Mouse (Mus musculus): ENCODE results near the gene Sall1.

Gene Sall1

DNA sequence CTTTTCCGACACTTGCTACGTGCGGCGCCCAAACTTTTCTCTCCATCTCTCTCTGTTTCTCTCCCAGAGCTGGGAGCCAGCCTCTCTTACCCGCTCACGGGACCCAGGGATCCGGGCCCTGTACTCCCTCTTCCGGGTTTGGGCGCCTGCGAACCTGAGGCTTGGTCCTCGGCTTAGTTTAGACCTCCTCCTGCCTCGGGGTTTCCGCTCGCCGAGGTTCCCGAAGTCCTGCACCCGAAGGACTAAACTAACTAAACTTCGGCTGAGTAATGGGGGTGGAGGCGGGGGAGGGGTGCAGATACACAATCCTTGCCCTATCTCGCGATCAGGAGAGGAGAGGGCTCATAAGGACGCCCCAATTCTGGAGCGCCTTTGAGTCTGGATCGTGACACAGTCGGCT lies at the start of gene Sall1:
TSS of gene Sall1 (minus strand) at position 223 of the 400 bp plus-strand sequence.
- DNase-seq (ENCODE audit: low spot score) = no peak

DNA sequence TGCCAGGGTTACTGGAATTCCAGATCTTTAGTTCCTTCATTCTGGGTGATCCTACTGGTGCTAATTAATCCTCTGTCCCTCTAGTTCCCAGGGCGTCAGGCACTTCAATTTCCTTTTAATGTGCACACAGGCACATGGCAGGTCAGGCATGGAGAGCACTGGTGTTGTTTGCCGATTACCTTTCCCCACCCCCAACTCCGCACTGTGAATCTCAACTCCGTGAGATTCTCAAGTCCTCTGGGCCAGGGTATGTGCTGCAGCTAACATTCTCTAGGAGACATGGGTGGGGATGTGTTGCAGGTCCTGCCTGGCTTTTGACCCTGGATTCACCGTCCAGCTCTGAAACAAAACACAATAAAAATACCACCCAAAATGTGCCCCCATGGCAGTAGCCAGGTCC lies 46.0 kb upstream of the Sall1 start:
- DNase-seq (ENCODE audit: low spot score) = no peak

DNA sequence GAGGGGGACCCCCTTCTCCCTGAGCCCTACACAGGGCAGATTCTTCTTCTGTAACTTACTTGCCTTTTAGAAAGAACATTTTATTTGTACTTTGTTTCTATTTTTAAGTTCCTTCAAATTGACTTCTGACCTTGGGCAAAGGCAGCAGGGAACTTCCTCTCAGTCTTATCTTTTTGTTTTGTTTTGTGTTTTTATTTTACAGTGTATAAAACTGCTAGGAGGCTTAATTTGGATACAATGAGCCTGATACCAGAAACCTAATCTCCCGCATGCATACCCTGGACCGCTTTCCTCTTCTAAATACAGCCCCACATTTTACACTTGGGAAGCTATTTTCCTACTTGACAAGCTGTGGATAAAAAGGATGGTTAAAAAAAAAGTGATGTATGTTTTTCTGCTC lies 35.2 kb upstream of the Sall1 start:
- DNase-seq (ENCODE audit: low spot score) = no peak

DNA sequence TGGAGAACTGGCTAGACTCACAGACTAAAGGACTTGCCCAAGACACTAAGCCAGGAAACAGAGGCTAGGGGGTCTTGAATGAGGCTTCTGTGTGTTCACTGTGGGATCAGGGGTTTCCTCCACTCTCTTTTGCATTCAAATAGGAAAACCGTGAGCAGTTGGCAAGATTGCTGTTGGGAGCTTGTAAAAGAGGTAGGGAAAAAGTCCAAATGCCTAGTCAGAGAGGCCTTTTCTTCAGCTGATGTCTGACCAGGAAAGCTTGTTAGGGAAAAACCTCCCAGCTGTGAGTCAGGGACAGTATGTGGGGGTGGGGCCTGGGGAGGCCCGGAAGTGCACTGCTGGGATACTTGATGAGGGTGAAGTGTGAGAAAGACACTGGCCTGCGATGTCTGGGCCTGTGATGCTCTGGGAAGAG lies 29.0 kb upstream of the Sall1 start:
- no peak for DNase-seq (ENCODE audit: low spot score)

DNA sequence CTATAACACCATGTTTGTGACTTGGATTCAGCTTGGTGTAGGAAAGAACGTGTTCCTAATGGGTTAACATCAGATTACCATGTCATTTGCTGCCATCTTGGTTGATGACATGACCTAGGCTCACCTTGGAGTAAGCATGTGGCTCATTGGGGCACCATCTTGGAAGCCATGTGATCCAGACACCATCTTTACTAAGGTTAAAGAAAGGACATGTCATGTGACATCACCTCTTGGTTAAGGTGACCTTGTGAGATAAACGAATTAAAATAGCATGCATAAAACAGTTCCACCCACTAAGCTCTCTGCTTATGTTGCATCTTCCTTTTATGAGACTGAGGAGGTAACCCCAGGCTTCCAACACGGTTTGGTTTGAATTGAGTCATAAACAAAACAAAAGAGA lies 23.5 kb upstream of the Sall1 start:
- no peak for DNase-seq (ENCODE audit: low spot score)

DNA sequence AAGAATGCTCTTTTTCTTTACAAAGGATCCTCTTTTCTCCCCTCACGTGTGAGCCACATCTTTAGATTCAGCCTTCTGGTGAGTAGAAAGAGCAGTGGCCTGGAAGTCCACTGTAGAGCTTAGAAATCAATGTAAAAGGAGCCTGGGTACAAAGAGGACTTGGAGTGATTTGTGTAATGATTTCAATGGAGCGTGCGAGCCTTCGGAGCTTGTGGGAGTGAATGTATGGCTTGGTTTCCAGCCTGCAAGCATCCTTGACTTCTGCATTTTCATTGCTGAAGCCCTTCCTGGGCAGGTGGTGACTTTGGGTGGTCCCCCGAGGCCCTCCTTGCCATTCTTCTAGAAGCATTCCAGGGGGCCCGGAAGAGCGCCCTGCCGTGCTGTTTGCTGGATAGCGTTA lies 20.1 kb upstream of the Sall1 start:
- DNase-seq (ENCODE audit: low spot score) = no peak

DNA sequence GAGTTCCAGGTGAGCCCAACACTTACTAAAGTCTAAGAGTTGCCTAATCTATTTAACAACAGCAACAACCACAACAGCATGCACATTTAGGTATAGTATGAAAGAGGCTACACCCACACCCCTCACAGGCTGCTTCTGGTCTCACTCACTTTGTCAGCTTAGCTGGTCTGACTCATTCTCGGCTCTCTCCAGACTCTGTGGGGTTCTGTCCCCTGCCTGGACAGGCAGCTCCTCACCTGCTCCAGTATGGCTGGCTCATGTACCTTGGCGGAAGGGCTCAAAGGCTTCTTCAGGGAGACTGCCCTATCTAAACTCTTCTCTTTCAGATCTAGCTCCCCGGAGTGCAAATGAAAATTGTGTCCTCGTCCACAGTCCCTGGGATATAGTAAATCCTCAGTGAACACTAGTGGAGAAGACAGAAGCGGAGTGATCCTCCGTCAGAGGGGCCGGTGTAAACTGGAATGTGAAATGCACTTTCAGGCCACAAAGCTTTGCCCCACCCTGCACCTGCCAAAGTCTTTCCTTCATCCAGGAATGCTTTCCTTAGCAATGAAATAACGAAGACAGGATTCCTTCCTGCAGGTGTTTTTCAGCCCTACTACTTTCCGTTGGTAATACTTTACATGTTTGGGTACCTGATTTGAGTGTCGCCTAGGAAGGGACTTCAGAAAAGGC lies 19.5 kb upstream of the Sall1 start:
- no peak for DNase-seq (ENCODE audit: low spot score)

DNA sequence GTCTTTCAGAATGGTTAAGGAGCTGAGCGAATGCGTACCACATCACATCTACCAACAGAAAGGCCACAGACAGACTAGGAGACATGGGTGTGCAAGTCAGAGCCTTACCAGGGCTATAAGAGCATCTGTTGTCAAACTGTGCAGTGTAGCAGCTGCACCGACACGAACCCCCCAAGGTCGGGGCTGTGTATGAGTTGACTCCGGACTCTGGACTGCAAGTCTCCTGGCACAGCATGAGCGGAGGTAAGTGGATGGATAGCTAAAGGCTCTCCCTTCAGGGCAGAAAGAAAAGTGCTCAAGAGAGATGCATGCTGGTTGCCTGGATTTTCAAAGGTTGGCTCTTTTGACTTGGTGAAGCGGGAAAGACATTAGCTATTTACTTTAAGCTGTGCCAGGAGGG lies 16.8 kb upstream of the Sall1 start:
- DNase-seq (ENCODE audit: low spot score) = no peak

DNA sequence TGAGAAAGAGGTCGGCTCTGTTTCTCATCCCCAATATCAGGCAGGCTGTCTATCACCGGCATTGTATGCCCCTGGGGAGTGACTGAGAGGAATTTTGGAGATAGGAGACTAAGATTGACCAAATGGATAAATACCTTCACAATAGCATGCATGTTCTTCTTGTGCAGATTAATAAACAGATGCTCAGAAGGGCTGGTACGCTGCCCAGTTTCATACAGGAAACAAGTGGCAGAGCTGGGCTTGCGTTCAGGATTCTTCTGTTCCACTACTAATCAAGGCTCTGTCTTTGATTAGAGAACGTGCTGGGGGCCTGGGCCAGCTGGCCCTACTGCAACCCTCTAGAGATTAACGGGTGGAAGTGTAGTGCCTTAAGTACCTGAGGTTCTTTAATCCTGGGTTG lies 15.5 kb upstream of the Sall1 start:
- DNase-seq (ENCODE audit: low spot score) = no peak

DNA sequence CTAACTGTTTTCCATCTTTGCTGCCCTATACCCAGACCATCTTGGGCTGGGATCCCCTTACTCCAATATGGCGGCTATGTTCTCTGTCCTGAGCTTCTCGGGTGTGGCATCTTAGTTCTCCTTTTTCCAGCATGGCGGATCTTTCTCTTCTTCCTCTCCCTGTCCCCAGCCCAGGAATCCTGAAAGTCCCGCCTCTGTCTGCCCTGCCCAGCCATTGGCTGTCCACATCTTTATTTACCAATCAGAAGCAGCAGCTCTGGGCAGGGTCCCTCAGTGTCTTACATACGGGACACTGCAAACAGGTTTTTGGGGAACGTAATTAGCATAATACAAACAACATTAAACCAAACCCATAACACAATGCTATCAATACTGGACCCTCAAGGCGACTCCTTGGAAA lies 8.9 kb upstream of the Sall1 start:
- no peak for DNase-seq (ENCODE audit: low spot score)

DNA sequence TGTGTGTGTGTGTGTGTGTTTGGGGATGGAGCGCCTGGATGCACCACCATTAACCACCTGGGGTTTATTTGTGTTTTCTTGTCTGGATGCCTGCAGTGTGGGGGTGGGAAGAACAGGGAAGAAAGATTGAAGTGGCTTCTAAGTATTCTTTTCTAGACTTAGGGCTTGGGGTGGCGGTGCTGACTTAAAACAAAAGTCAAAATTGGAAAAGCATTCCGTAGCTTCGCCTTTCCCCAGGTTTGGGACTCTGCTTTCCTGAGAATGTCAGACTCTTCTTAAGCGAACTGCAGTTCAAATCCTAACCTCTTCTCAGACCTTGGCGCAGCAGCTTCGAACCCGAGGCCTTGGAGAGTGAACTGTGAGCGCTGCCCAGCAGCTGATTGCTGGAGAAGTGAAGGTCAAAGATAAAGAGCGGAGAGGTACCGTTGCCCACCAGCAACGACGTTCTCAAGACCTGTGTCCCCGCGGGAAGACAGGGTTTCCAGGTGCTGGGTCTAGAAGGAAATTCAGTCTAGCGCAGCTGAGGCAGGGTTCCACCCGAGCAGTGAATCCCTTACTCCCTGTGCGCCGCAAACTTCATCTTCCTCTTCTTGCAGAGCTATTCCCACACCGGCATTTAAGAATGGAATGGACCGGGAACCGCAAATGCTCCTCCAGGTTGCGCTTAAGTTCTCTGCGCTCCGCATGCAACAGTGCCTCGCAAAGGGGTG lies 2.8 kb upstream of the Sall1 start:
- DNase-seq (ENCODE audit: low spot score) = no peak

DNA sequence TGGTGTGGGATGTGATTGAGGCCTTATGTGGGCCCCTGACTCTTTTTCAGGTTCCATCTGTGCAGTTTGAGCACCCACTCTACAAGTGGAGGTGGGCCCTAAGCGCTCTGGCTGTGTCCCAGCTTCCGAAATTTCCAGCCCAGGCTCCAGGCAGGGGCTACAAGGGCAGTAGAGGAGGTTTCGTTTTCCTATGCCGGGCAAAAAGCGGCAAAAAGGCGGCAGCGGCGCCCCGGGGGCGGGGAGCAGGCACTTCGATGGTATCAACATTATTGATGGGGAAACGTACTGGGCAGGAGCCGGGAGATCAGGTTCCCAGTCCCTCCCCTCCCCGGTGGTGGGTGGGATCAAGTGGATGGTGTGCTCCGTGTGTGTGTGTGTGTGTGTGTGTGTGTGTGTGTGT lies 2.3 kb upstream of the Sall1 start:
- DNase-seq (ENCODE audit: low spot score) = no peak

DNA sequence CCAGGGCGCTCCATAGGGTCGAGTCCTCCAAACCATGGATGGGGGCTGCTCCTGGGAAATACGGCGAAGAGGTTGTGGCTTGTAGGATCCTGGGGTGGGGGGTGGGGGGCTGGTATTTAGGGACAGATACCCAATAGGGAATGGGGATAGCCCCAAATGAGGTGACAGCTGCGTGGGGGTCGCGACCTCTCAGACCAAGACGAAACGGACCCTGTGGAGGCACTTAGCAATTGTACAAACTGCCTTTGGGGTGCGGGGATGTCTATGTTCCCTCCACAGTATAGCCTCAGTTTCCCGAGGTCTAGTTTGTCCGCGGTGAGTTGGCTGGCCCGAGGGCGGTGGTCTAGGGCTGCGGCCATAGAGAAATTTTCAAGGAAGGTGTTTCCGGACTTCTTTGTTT lies 1.8 kb upstream of the Sall1 start:
- no peak for DNase-seq (ENCODE audit: low spot score)

DNA sequence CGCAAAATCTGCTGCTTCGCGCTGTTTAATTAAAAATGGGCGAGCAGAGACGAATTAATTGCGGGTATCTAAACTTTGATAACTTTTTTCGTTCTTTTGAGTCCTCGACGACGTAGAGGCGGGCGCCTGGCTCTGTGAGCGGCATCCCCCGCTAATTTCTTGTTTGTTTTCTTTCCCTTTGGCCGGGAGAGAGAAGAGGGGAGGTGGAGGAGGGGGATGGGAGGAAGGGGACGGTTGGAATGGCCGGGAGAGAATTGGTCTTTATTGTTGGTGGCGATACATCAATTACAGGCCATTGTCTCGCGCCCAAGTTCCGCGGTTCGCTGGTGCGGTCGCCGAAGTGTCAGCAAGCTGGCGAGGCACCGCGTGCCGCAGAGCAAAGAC lies 1.2 kb upstream of the Sall1 start:
- DNase-seq (ENCODE audit: low spot score) = no peak

DNA sequence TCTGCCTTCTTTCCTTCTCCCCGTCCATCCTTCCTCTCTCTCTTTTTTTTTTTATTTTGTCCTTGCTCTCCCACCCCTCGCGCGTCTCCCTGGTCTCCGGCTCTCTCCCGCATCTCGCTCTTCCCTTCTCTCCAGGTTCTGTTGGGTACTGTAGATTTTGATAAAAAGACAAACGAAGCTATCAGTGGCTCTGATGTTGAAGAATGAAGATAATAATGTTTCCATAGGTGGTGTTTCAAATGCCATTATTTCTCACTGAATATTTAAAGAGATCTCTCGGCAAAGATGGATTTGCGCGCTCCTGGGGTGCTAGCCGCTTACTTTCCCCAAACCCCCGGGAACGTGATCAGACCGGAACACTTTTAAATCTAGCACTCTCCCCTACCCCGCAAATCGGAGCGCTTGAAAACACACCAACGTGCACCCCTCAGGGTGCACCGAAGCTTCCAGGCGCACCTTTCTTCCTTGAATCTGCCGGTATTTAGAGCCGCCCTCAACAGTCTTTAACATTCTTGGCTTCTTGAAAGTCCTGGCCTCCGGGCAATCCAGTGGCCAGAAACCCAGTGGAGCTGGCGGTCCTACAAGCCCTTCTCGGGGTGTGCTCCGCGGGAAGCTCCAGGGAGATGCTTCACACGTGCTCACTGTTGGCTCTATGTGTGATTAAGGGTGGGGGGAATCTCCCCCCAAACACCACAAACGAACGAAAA lies 702 bp upstream of the Sall1 start:
- no peak for DNase-seq (ENCODE audit: low spot score)

DNA sequence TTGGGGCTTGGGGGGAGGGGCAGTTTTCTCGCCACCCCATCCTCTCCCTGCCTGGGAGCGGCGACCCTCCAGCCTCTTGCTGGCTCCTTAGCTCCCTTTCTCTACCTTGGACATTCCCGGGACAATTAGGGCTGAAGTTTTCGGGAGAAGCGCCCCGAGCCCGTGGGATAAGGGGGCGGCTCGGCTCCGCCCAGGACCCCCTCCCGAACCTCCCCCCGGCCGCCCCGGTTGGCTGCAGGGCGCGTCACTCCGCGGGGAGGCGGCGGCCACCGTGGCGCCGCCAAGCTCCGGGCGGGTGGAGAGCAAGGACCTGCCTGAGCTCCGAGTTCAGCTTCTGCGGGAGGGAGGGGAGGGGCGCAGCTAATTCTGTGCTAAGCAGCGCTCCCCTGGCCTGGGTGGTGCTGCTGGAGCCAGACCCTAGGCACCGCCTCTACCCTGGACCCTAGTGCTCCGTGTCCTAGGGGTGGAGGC lies 556 bp downstream of the Sall1 start:
- DNase-seq (ENCODE audit: low spot score) = no peak

DNA sequence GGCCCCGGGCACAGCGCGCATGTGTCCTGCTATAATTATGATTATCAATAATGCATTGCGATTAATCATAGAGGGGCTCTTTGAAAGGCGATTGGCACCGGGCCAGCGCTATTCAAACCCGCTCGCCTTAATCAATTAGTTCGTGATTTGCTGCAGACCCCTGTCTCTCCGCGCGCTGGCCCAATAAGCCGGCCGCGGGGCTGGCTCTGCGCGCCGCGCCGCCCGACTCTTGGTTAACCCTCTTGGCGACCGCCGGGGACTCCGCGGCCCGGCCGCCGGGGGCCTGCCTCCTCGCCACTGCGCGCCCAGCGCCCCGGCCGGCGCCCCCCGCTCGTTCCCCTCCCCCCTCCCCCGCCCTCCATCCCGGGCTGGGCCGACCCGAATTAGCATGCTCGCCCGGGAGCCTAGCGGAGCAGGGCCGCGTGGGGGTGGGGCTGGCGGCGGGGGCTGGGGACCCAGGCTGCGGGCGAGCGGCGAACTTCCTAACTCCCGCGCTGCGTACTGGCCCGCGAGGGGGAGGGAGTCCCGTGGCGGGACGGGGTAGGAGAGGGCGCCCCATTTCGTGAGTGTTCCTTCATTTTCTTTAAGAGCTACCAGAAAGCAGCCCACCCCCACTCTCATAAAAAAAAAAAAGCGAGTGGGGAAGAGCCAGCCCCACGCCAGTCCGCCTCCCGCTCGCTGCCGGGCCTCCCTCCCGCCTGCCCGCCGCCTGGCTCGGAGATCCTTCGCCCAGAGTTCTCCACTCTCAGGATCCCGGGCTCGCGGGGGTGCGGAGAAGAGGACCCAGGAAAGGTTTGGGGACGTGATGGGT lies 1.2 kb downstream of the Sall1 start:
- DNase-seq (ENCODE audit: low spot score) = no peak

DNA sequence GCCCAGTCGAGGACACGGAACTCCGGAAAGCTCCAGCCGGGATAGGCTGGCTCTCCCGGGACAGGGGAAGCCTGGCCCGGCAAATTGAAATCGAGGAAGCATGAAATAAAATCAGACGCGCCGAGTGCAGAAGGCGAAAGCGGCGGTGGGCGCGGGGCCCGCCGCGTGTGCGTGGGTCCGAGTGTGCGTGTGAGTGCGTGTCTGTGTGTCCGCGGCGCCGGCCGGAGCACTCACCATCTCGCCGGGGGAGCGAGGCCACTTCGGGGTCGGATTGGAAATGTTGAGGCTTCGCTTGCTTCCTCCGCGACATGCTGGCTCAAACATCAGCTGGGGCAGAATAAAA lies 1.9 kb downstream of the Sall1 start:
- no peak for DNase-seq (ENCODE audit: low spot score)

DNA sequence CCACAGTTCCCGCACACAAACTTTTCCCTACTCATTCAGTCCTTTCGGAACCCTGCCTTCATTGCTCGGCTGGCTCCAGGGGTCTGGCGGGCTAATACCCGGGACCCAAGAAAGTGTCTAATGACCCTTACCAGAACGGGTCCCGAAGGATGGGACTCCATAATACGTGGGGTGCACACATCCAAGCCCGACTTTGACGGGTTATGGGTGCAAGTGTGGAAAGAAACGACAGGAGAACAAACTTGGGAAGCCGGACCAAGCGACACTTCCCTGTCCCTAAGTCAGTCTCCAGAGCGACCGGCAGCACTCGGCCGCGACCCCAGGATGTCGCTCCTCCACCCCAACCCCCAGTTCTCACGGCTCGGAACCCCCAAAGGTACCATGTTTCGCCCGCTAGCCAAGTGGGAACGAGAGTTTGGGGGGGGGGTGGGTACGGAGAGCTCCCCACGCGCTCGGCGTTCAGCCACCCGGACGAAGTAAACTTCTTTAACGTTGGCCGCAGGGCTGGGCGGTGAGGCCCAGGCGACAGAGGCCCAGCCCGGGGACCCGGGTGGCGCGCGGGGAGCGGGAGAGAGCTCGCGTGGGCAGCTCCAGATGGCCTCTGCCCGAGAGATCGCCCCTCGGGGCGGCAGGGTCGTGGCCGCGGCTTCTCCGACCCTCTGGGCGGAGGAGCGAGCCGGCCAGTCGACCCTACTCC lies 2.4 kb downstream of the Sall1 start:
- DNase-seq (ENCODE audit: low spot score) = no peak

DNA sequence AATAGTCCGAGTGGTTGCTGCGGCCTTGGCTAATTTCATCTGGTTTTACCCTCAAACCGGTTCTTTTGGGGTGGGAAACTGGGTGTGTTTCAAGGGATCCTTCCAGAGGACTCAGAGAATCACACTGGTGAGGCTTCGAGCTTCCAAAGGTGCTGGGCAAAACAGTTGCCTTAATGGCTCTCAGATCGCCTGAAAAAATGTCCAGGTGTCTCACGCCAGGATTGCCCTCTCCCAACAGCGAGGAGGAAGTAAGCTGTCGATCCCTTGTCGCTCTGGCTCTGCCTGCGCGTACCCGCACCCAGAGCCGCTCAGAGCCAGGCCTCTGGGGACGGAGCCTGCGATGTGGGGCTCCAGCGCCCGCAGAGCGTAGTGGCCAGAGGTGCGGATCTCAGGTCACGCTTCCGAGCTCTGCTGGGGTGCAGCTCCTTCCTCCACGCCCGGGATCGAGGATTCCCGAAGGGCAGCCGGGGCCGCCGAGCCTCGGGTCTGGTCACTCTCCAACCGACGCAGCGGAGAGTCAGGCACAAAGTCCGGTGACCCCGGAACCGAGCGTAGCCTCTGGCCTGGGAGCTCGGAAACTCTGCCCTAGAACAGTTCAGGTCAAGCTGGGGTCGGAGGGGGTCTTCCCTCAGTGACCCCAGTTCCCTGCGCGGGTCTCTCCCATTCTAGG lies 3.1 kb downstream of the Sall1 start:
- DNase-seq (ENCODE audit: low spot score) = no peak

DNA sequence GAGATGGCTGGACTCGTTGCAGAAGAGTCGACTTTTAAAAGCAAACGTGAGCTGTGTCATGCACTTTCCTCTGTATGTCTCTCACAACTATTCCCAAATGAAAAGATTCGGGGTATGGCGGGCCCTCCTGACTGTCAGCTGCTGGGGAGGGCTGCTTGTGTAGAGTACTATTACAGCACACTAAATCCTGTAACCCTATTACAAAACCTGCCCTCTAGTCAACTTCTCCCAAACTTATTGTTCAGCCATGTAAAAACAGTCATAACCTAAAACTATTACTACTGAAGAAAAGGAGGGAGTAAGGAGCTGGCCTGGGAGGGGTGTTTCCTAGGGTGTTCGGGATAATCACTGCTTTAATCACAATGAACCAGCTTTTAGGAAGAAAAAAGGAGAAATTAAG lies 4.1 kb downstream of the Sall1 start:
- DNase-seq (ENCODE audit: low spot score) = no peak

Measured in T-cell, adult 2 months (primary cell).